Mouse (Mus musculus) spleen, postnatal 4 days (tissue): Measurements from ENCODE around the gene Senp2.

Experiments
- DNase-seq, 2 experiments: peaks; one replicate each; pipeline ENCODE4 v3.0.0; 2022; ENCODE audit warnings: low spot score in 2 of 2

Senp2 gene

DNA sequence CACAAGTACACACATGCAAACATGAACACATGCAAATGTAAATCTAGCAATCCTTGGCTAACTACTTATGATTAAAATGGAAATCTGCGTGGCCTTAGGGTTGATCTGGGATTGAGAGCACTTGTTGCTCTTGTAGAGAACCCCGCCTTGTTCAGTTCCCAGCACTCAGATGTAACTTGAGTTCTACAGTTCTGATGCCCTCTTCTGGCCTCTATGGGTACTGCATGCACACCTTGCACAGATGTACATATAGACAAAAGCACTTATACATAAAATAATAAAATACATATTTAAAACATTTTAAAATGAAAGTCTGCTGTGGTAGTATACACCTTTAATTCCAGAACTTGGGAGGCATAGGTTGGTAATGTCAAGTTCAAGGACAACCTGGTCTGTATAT, 12.8 kb downstream of the Senp2 start:
- peak; percentile 18 to 71 for DNase-seq

- DNase-seq: no peak
Observed at GRCm38 (mm10) chr16:22027474-22027873, 18.2 kb downstream of the Senp2 start.

- no peak for DNase-seq
Observed at GRCm38 (mm10) chr16:22038554-22038953, 29.3 kb downstream of the Senp2 start.

DNA sequence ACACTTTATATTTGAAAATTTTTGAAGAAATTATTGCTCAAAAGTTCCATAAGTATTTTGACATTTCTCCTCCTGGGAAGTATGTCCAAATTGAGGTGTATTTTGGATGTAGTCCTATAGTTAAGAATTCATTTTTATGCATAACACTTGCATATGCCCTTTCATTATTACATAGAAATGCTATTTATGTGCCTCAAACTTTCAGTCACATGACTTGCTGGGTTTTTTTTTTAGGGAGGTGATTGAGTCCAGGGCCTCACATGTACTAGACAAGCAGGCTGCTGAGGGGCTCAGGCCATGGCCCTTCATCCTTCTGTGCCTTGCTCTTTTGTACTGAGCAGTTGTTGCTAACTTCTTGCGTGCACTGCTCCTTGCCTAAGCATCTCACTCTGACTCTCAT, 30.7 kb downstream of the Senp2 start:
- DNase-seq: no peak

- DNase-seq: no peak
Observed at GRCm38 (mm10) chr16:22043830-22044229, 34.5 kb downstream of the Senp2 start.

- no peak for DNase-seq
Observed at GRCm38 (mm10) chr16:22045930-22046329, 36.6 kb downstream of the Senp2 start.

- no peak for DNase-seq
Observed at GRCm38 (mm10) chr16:22046739-22047366, 37.6 kb downstream of the Senp2 start.

DNA sequence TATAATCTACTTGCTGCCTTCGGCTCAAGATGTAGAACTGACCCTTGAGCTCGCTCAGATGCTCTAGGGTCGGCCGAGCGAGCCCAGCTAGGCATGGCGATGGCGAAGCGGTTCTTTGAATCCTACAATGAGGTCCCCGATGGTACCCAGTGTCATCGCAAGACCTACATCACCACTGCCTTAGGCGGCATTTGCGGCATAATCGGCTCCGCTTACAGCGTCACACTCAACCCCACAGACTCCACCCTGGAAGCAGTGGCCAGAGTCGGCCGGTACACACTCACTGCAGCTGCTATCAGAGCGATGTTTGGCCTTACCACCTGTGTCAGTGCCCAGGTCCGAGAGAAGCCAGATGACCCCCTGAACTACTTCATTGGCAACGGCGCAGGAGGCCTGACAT, 44.1 kb downstream of the Senp2 start:
- DNase-seq: no peak

- no peak for DNase-seq
Observed at GRCm38 (mm10) chr16:22057498-22057897, 48.2 kb downstream of the Senp2 start.

- no peak for DNase-seq
Observed at GRCm38 (mm10) chr16:22058871-22059270, 49.6 kb downstream of the Senp2 start.

DNA sequence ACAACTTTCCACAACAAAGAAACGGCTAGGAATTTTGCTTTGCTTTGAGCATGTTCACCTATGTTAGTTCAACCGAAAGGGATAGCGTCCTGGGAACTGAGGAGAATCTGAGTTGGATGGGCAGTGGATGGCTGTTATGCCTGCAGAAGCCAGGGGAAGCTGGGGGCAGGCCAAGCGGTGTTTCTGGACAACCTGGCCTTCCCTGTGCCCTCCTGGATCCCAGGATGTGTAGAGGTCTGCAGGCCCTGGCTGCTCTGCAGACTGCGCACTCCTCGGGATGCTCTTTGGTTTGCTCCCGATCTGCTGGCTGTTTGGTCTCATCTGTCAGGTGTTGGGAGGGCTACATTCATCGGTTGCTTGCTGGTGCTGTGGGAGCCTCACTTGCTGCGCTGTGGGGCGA, 51.1 kb downstream of the Senp2 start:
- DNase-seq: no peak

DNA sequence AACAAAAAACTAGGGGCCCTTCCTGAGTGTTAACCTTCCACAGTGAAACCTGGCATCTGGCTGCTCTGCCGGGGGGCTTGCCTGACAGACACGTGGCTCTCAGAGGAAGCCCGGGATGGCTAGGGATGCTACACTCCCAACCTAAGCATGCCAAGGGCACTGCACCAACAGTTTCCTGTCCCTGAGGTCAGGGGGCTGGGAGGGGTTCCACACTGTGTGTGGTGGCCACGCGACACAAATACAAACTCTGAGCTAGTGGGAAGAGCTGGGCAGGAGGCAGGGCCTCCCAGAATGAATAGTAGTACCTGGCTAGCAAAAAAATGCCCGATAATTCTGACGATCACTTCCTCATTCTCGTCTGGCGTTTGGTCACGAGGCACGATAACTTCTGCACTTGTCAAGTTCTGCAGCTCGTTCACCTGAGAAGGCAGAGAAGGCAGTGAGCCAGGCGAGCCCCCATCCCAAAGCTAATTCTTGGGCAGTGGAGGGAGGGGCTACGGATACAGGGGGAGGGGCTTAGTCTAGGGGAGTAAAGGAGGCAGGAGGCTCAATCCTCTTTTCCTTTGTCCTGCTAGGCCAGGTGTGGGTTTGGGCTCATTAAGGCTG, 52.4 kb downstream of the Senp2 start:
- DNase-seq: no peak

DNA sequence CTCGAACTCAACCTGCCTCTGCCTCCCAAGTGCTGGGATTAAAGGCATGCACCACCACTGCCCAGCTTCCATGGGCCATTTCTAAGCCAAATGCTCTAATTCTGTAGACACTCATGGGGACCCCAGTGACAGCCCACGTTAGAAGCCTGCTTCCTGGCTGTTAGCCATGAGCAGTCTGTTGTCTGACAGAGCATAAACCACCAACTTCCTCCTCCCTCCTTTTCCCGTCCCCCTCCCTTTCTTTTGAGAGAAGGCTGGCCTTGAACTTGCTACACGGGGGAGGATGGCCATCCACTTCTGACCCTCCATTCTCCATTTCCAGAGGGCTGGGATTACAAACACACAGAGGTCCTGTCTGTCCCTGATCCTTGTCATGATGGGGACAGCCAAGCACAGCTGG, 53.0 kb downstream of the Senp2 start:
- DNase-seq: no peak

- DNase-seq: no peak
Observed at GRCm38 (mm10) chr16:22065536-22065935, 56.3 kb downstream of the Senp2 start.

GRCm38 (mm10) chr16:22067406-22067805, 58.1 kb downstream of the Senp2 start:
- no peak for DNase-seq

- DNase-seq: no peak
Observed at GRCm38 (mm10) chr16:22071361-22071760, 62.1 kb downstream of the Senp2 start.

- DNase-seq: no peak
Observed at GRCm38 (mm10) chr16:22075067-22075466, 65.8 kb downstream of the Senp2 start.

GRCm38 (mm10) chr16:22075829-22076619, 66.7 kb downstream of the Senp2 start:
- no peak for DNase-seq

DNA sequence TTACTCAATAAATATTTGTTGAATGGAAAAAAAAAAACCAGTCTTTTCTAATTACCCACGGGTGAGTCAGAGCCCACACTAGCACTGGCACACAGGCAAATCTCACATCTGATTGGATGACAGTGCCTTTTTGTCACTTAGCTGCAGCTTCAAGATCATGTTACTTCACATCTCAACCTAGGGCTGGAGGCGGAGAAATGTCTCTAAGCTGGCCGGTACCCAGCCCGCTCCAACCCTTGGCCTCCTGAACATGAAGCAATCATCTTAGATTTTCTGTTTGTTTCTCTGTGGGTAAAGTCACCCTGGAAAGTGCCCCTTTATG, 67.3 kb downstream of the Senp2 start:
- no peak for DNase-seq

DNA sequence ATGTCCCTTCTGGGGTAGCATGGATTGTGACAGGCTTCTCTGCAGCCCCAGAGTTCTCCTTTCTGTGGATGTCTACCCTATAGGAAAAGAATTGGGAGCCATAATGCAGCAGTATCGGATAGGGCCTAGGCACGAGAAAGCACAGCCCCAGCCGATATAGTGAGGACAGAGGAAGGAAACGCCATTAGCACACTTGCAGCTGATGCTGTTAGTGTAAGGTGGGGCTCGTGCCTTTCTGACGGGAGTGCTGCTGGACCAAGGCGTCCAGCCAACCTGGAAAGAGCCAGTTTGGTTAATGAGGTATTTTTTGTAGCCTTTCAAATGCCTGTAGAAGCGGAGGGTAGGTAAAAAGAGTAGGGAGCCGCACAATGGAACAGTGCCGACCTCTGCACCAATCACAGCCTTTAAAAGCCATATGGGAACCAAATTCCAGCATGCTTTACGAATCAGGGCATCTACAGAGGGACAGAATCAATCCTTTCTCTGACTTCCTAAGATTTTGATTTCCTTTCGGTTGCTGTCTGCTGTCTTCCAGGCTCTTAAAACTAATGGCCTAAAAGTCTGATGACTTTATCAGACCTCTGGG, 70.9 kb downstream of the Senp2 start:
- no peak for DNase-seq

GRCm38 (mm10) chr16:22085411-22085810, 76.1 kb downstream of the Senp2 start:
- no peak for DNase-seq

DNA sequence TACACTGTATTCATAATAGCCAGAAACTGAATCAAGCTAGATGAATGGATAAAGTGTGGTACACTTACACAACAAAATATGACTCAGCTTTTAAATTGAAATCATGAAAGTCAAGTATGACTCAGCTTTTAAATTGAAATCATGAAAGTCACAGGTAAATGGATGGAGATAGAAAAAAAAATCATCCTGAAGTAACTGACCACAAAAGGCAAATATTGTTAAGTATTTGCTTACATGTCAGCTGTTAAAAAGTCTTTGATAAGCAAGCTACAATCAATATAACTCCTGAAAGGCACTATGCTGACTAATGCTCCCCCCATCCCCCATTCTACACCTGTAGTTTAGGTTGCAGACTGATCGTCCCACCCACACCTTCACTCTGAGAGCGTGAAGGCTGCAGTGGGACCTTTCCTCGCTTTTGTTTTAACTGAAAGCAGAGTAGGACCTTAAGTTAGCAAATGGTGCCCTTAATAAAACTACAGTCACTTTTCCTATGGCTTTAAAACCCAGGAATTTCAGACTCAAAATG, 82.0 kb downstream of the Senp2 start:
- no peak for DNase-seq

GRCm38 (mm10) chr16:22095751-22096150, 86.5 kb downstream of the Senp2 start:
- DNase-seq: no peak
